Mouse (Mus musculus) lung, adult 2 months (tissue): ENCODE measurements at regions not wholly inside any gene's neighbourhood (a gene's known extent, or its start where the extent isn't known, plus 50 kb on each side); places are given as distances from the start of the nearest gene placed in this dataset.
"Not testable (repeated sequence)": the region's sequence is repeated elsewhere in the genome, so short reads cannot be mapped to it uniquely, and the experiment has no call there.

ENCODE experiments used
- DNase-seq: peaks from one replicate; pipeline ENCODE4 v3.0.0; 2022
- H3K4me1 ChIP-seq: fragments of 200-500 bp; 2 replicates; pipeline ENCODE4 v1.6.1; 2011; ENCODE audit warnings: low read length; ENCODE audit not compliant: control insufficient read depth, insufficient read depth
- H3K4me3 ChIP-seq: fragments of 200-500 bp; replicated peaks from 2 replicates; pipeline ENCODE3; 2011; ENCODE audit warnings: low read depth, mild to moderate bottlenecking, control low read depth, low read length; ENCODE audit errors: extremely low read depth
- CTCF ChIP-seq: fragments of 200-500 bp; IDR thresholded peaks from 2 replicates; pipeline ENCODE4 v1.5.1; 2011; ENCODE audit warnings: mild to moderate bottlenecking, low read length, control low read depth; ENCODE audit not compliant: insufficient read depth
- POLR2A ChIP-seq: fragments of 200-500 bp; IDR thresholded peaks from 2 replicates; pipeline ENCODE4 v1.6.1; 2011; ENCODE audit warnings: low read depth, mild to moderate bottlenecking, control low read depth, low read length, borderline replicate concordance; ENCODE audit errors: extremely low read depth
- WGBS: fragments of 180-500 bp; shearing (Covaris S2); methylation state at CpG from one replicate; pipeline ENCODE4 v1.1.7; 2018; 5-methylcytosine and 5-hydroxymethylcytosine counted together

DNA sequence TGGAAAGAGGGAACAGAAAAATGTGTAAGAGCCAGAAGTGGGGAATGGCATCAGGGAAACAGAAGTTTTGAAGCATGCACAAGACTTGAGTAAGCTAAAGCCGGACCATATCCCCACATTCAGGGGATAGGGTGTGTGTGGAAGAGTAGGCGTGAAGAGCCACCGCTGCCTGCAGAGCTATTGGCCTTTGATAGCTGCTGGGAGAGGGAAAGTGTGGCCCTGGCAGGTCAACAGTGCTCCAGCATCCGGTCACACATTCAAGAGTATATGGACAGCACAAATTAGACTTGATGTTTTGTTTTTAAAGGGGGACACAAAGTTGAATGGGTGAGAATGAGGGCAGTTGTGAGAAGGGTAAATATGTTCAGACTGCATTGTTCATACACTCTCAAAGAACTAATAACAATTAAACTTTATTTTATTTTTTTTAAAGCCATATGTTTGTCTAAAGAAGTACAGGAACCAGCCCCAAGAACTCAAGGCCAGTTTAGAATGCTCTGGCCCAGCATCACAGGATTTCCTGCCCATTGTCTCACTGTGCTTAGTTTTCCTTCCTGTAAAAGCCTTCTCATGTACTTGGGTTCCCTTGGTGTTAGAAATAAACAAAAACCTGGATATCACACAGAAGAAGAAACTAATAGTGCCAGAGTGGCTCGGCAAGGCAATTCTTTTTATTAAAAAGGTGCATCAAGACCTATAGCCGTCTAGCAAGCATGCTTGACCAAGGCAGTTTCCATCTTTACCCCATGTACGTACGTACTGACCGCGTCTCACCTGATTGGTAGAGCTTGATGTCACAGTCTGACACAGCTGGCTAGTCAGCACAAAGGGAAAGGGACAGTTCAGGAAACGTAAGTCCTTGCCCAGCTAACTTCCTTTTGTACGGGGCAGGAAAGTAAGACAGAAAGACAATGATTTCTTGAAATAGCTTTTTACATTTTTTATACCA, 144.6 kb upstream of the Rbbp6 start:
- TF ChIP-seq CTCF: no peak
- no peak for TF ChIP-seq POLR2A
- H3K4me3 ChIP-seq: no peak overlapping the region
- WGBS: 48% methylated on average over 12 of the region's 12 CpGs
- peaks cover 7% of the 10 kb centered on the region for H3K4me1 ChIP-seq
- DNase-seq: peak; percentile 6

DNA sequence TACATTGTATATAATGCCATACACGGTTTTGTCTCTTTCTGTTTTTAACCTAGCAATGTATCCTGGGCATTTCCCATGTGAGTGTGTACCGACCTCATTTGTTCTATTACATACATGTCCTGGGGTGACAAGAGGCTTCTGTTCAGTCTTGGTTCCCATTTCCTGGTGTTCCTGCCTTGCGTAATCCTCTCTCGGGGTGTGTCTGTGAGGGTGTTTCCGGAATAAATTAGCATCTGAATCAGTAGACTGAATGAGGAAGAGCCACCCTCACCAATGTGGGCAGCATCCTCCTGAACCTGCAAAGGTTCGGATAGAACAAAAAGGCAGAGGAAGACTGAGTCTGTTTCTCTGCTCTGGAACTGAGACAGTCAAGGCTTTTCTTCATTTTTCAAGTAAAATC, 142.1 kb upstream of the Rbbp6 start:
- DNase-seq: no peak
- Histone ChIP-seq H3K4me3 (no peak overlapping the region), H3K4me1 (peaks cover 7% of the 10 kb centered on the region)
- WGBS: 50% methylated on average over 6 of the region's 6 CpGs
- TF ChIP-seq CTCF (no peak), POLR2A (no peak)

DNA sequence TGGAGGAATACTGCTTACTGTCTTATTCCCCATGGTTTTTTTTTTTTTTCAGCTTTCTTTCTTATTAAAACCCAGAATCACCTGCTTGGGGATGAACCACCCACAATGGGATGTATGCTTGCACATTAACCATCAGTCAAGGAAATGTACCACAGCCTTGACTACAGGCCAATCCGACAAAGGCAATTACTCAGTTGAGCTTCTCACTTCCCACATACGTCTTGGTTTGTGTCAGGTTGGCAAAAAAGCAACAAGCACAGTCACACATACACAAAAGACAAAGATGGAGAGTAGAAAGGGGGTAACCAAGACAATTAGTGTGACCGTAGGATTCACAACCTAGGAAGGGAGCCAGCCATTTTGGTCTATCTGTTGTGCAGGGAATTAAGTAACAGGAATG, 126.4 kb upstream of the Rbbp6 start:
- Histone ChIP-seq H3K4me3 (no peak overlapping the region), H3K4me1 (no peaks in the 10 kb centered on the region)
- WGBS: 78% methylated on average over 3 of the region's 3 CpGs
- TF ChIP-seq POLR2A (no peak), CTCF (no peak)
- no peak for DNase-seq

DNA sequence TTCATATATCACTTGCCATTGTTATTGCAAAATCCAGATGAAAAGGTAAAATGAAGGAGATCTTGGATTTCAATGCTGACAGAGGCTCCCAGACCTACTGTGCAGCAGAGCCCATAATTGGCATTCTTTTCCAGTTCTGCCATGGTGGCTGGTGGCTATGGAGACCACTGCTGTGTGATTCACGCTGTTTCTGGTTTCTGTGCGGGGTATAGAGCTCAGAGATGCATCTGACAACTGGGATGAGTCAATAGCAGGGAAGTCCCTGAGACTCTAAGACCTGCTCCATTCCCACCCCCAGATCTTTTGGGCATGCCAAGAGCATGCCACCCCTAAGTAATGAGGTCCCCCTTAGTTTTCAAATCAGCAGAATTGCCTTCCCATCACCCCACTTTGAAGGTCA, 120.7 kb upstream of the Rbbp6 start:
- Histone ChIP-seq H3K4me3 (no peak overlapping the region), H3K4me1 (no peaks in the 10 kb centered on the region)
- no peak for TF ChIP-seq POLR2A
- no peak for TF ChIP-seq CTCF
- DNase-seq: no peak
- WGBS: 86% methylated on average over 2 of the region's 2 CpGs

DNA sequence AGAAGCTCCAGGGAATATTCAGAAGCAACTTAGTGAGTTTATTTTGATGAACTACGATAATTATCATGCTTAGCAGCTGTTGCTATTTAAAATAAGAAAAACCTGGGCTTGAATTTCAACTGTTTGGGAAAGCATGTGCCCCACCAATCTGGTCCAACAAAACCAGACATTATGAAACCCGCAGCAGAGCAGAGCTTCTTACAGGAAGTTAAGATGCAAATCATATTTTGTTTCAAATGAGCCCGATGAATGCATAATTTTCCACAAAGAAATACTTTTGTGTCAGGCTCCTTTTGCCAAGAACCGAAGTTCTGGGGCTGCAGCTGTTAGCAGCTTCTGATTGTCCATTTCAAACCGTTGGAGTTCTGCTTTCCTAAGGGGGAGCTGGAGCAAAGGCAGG, 118.1 kb upstream of the Rbbp6 start:
- TF ChIP-seq CTCF (no peak), POLR2A (no peak)
- no peak for DNase-seq
- WGBS: 56% methylated on average over 5 of the region's 5 CpGs
- Histone ChIP-seq H3K4me3 (no peak overlapping the region), H3K4me1 (no peaks in the 10 kb centered on the region)

DNA sequence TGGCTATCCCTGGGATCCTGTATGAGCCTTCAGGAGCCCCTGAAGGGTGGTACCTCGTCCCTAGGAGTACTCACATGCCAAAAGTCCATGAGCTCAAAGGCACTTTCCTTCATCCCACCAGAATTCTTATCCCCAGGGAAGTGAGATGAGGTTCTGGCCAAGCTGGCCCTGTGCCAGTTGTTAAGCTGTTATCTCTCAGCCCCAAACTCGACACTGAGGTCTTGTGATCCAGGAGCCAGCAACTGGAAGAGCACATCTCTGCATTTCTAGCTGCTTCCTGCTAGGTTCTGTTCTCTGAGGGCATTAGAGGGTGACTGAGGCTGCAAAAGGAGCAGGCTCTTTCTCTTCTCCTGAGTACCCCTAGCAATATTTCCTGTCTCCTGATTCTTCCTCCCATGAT, 92.1 kb upstream of the Rbbp6 start:
- TF ChIP-seq CTCF: no peak
- no peak for TF ChIP-seq POLR2A
- Histone ChIP-seq H3K4me3 (no peak overlapping the region), H3K4me1 (no peaks in the 10 kb centered on the region)
- no peak for DNase-seq
- WGBS: 24% methylated on average over 2 of the region's 2 CpGs

DNA sequence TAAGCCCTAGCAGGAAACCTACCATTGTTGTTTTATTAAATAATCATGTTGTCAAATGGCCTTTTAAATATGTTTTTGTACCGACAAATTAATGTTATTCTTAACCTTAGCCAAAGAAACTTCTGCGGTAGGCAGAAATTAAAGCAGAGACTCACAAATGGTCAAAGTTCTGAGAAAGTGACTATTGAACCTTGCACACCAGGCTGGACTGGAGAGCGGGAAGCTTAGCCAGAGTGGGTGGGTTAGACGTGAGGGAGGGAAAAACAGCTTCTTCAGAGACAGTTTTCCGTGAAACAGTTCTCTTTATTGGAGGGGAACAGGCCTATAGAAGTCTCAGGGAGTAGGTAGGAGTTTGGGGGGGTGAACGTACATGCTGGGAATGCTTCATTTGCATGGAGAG, 89.2 kb upstream of the Rbbp6 start:
- TF ChIP-seq POLR2A: no peak
- TF ChIP-seq CTCF: no peak

DNA sequence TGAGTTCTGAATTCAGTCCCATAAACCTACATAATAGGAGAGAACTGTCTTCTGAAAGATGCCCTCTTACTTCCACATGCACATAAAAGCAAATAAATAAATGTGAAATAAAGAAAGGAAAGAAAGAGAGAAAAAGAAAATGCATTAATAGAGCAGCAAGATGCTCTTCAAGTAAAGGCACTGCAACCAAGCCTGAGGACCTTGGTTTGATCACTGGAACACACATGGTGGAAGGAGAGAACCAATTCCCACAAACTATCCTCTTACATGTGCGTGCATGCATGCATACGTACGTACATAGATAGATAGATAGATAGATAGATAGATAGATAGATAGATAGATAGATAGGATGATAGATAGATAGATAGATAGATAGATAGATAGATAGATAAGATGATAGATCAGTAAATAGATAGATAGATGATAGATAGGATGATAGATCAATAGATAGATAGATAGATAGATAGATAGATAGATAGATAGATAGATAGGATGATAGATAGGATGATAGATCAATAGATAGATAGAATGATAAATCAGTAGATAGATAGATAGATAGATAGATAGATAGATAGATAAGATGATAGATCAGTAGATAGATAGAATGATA, 83.5 kb upstream of the Rbbp6 start:
- WGBS: 92% methylated on average over 3 of the region's 3 CpGs

More for the DNA sequence above, 89.2 kb upstream of the Rbbp6 start:
- Histone ChIP-seq H3K4me3 (no peak overlapping the region), H3K4me1 (no peaks in the 10 kb centered on the region)
- WGBS: 73% methylated on average over 6 of the region's 6 CpGs
- DNase-seq: no peak

DNA sequence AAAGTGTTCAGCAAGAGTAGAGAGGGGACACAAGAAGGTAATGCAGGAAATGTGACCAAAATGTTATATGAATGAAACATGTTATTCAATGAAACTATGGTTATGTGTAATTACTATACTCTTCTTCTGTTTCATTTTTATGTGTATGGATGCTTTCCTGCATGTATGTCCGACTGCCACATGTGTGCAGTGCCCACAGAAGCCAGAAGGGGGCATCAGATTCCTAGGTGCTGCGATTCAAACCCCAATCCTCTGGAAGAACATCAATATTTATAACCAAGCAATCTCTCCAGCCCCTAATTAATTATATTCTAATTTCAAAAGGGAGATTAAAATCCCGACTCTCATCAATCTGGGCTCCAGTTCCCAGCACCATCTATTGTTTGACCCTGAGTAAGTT, 78.7 kb upstream of the Rbbp6 start:
- DNase-seq: no peak
- Histone ChIP-seq H3K4me3 (no peak overlapping the region), H3K4me1 (no peaks in the 10 kb centered on the region)
- 86% methylated on average over 3 of the region's 3 CpGs for WGBS
- TF ChIP-seq CTCF (no peak), POLR2A (no peak)

More for the DNA sequence above, 83.5 kb upstream of the Rbbp6 start:
- H3K4me3 ChIP-seq, DNase-seq, H3K4me1 ChIP-seq: not testable (repeated sequence)

DNA sequence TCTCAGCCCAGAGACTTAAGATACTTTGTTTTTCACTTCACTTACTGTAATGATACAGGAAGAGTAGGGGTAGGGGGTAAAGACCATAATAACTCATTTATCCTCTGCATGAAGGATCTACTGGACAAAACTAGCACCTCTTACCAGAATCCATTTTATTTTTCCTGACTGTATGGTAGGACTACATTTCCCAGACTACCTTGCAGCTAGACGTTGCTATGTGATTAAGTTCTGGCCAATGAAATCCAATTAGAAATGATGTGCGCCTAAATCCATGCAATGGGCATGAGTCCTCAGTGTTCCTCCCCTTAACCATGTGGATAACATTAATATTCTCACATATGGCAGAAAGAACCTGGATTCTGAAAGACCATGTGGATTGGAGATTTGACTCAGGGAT, 68.3 kb upstream of the Rbbp6 start:
- TF ChIP-seq CTCF (no peak), POLR2A (no peak)
- Histone ChIP-seq H3K4me3 (no peak overlapping the region), H3K4me1 (no peaks in the 10 kb centered on the region)
- 65% methylated on average over 2 of the region's 2 CpGs for WGBS
- no peak for DNase-seq
